Mouse (Mus musculus) E14TG2a.4 (cell line): ENCODE data around the gene Apoc4.

Experiments
- CTCF ChIP-seq: conservative IDR thresholded peaks from 2 replicates; pipeline ENCODE4 v1.5.1; 2014; ENCODE audit warnings: low read length
- NANOG ChIP-seq: IDR thresholded peaks from 2 replicates; pipeline ENCODE4 v1.6.1; 2014; ENCODE audit warnings: borderline replicate concordance, low read length, mixed read lengths
- POU5F1 ChIP-seq: IDR thresholded peaks from 2 replicates; pipeline ENCODE4 v1.6.1; 2014; ENCODE audit warnings: low read length, borderline replicate concordance

GRCm38 (mm10) chr7:19651063-19651786 is 30.1 kb downstream of the Apoc4 start:
- no peak for TF ChIP-seq CTCF
- no peak for TF ChIP-seq POU5F1
- TF ChIP-seq NANOG, result no peak
